Mouse (Mus musculus): Measurements from ENCODE around the gene Zfp9. TPM values are rescaled to one million over a fixed set of nuclear protein-coding genes. Genes with fewer than 3 reads are reported as not detected.

Zfp9 gene
- polyA plus RNA-seq, 1 experiment: 0.29 TPM

DNA sequence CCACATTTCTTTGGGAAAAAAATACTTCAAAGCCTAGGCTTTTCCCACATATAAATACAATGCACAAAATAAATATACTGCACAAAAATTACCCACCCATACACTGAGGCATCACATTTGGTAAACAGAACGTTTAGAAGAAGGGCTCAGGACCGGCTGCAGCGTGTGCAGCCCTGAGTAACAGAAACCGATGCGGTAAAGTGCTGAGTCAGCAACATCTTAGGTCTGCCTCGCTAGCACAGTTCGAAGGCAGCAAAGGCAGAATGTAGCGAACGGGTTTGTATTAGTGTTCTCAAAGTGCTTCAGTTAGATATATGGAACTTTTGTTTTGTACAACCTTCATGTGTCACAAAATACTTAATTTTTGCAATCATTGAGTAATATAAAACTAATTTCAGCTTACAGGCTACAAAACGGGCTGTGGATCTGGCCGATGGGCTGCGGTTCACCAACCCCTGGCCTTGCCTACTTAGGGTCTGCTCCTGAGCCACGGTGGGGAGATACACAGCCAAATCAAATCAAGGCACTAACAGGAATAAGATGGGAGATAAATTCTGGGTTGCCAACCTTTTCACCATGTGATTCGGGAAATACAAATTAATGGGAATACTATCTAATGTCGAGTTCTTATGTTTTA, 16.9 kb downstream of the Zfp9 start:
- TF ChIP-seq POLR2A (IDR thresholded peaks at IDR 0.05; ENCODE audit: low read depth, low read length): no peak
- Histone ChIP-seq H3K36me3 (ENCODE audit: control insufficient read depth, insufficient read depth, low read length) (no peaks in the 10 kb centered on the region; the same call in 1 of the 2 replicates), H3K27me3 (ENCODE audit: control insufficient read depth, insufficient read depth, low read length) (no peaks in the 10 kb centered on the region; the same call in 1 of the 2 replicates), H3K4me3 (ENCODE audit: low read depth, low read length) (no peak overlapping the region), H3K27ac (ENCODE audit: insufficient read depth, low read depth, low read length) (no peak overlapping the region), H3K4me1 (ENCODE audit: control insufficient read depth, insufficient read depth, insufficient read length, low read length) (no peaks in the 10 kb centered on the region)
- WGBS: 87% methylated on average over 15 of the region's 15 CpGs

DNA sequence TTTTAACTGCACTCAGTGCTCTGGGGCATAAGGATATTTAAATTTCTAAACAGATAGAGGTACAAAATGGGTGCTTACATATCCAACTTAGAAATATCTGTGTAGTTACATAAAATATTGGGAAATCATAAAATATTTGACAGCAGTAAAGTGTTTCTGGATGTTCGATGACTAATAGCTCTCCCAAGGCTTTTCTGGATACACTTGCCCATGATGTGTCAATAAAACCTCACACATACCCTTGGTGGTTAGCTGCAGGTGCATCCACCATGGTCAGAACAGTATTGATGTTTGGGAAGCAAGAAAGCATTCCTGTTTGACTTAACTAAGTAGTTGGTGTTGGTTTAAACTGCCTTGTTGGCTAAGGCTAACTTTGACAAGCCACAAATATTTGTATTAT, 21.4 kb downstream of the Zfp9 start:
- no peak overlapping the region for H3K4me3 ChIP-seq (ENCODE audit: low read depth, low read length)
- TF ChIP-seq POLR2A (IDR thresholded peaks at IDR 0.05; ENCODE audit: low read depth, low read length) (no peak), CTCF (IDR thresholded peaks at IDR 0.05; ENCODE audit: extremely low read depth, insufficient read length, insufficient replicate concordance, low read depth, low read length) (no peak)
- no peaks in the 10 kb centered on the region; the same call in 1 of the 2 replicates for H3K27me3 ChIP-seq (ENCODE audit: control insufficient read depth, insufficient read depth, low read length)
- no peaks in the 10 kb centered on the region for H3K4me1 ChIP-seq (ENCODE audit: control insufficient read depth, insufficient read depth, insufficient read length, low read length)
- no peak overlapping the region for H3K27ac ChIP-seq (ENCODE audit: insufficient read depth, low read depth, low read length)
- WGBS: 83% methylated on average over 1 of the region's 1 CpGs
- no peaks in the 10 kb centered on the region for H3K36me3 ChIP-seq (ENCODE audit: control insufficient read depth, insufficient read depth, low read length)

DNA sequence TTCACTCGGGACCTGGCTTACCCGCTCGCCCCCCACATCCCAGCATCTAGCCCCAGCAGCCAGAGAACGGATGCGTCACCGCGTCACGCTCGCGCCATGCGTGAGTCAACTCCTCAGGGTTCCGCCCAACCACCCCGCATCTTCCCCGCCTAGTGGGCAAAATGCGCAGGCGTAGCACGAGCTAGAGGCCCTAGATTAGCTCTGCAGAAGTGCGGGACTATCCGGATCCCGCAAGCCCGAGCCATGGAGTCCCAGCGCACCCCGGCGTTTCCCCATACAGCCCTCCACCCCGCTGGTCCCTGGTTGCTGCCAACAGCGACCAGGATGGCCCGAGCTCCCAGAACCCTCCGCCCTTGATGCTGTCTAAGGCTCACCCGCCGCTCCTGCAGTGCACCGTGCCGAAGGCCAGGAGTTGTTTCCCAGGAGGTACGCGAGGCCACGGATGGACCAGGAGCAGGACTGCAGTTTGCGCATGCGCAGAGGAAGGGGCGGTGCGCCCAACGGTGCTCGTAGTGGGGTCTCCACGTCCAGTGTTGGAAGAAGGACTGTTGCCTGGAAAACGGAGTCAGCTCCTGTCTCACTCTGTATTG, 24.0 kb downstream of the Zfp9 start, which contains the start of gene Zfp248:
Zfp248 (minus strand) TSS at position 487 of the 590 bp plus-strand sequence.
- Histone ChIP-seq H3K4me3 (ENCODE audit: low read depth, low read length) (peak within 1 kb of the TSS; percentile 85), H3K27me3 (ENCODE audit: control insufficient read depth, insufficient read depth, low read length) (no peaks in the 10 kb centered on the region), H3K27ac (ENCODE audit: insufficient read depth, low read depth, low read length) (peak within 1 kb of the TSS; percentile 73), H3K4me1 (ENCODE audit: control insufficient read depth, insufficient read depth, insufficient read length, low read length) (no peaks in the 10 kb centered on the region), H3K36me3 (ENCODE audit: control insufficient read depth, insufficient read depth, low read length) (no peaks in the 10 kb centered on the region)
- TF ChIP-seq CTCF (IDR thresholded peaks at IDR 0.05; ENCODE audit: extremely low read depth, insufficient read length, insufficient replicate concordance, low read depth, low read length) (0 out of 2 replicates have a peak, but pooled peaks have one; percentile 18), POLR2A (IDR thresholded peaks at IDR 0.05; ENCODE audit: low read depth, low read length) (0 out of 2 replicates have a peak, but pooled peaks have one; percentile 15)
- WGBS: under 1% methylated on average over 43 of the region's 43 CpGs

DNA sequence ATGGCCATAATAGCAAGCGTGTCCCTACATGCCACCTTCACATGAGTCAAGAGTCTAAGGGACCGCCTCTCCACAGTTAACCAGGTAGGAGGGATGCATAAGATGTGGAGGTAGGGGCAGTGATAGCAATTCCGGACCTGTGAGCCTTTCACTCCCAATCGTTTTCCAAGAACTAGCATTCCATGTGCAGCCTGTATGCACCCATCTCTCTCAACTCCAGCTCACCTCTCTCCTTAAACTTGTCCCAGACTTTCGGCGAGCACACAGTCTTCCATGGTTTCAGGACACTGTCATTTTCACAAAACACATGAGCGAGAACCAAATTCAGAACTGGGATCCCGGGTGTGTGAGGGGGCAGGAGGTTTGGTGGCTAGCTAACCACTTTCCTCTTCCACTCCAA, 24.7 kb downstream of the Zfp9 start:
- Histone ChIP-seq H3K36me3 (ENCODE audit: control insufficient read depth, insufficient read depth, low read length) (no peaks in the 10 kb centered on the region), H3K4me1 (ENCODE audit: control insufficient read depth, insufficient read depth, insufficient read length, low read length) (no peaks in the 10 kb centered on the region), H3K4me3 (ENCODE audit: low read depth, low read length) (peak overlapping the region; percentile 85), H3K27ac (ENCODE audit: insufficient read depth, low read depth, low read length) (no peak overlapping the region), H3K27me3 (ENCODE audit: control insufficient read depth, insufficient read depth, low read length) (no peaks in the 10 kb centered on the region)
- no peak for TF ChIP-seq POLR2A (IDR thresholded peaks at IDR 0.05; ENCODE audit: low read depth, low read length)
- no peak for TF ChIP-seq CTCF (IDR thresholded peaks at IDR 0.05; ENCODE audit: extremely low read depth, insufficient read length, insufficient replicate concordance, low read depth, low read length)
- 32% methylated on average over 8 of the region's 8 CpGs for WGBS

DNA sequence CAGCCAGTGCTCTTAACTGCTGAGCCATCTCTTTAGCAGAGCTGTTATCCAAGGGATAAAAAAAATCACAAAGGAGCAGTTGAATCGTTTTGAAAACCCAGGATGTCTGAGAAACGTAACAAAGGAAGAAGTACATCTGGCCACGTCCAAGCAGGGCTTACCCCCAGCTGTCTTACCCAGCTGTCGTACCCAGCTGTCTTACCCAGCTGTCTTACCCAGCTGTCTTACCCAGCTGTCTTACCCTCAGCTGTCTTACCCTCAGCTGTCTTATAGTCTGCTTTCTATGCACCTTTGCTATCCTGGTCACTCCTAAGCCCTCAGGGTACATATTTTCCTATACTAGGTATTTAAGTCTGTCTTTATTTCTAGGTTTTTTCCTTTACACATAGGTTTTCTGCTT, 47.6 kb downstream of the Zfp9 start:
- no peaks in the 10 kb centered on the region for H3K27me3 ChIP-seq (ENCODE audit: control insufficient read depth, insufficient read depth, low read length)
- no peak for TF ChIP-seq CTCF (IDR thresholded peaks at IDR 0.05; ENCODE audit: extremely low read depth, insufficient read length, insufficient replicate concordance, low read depth, low read length)
- H3K36me3 ChIP-seq (ENCODE audit: control insufficient read depth, insufficient read depth, low read length): 0 out of 2 replicates have a peak, but pooled peaks cover 1% of the 10 kb centered on the region
- H3K4me1 ChIP-seq (ENCODE audit: control insufficient read depth, insufficient read depth, insufficient read length, low read length): no peaks in the 10 kb centered on the region
- no peak overlapping the region for H3K4me3 ChIP-seq (ENCODE audit: low read depth, low read length)
- 86% methylated on average over 4 of the region's 4 CpGs for WGBS
- H3K27ac ChIP-seq (ENCODE audit: insufficient read depth, low read depth, low read length): no peak overlapping the region

DNA sequence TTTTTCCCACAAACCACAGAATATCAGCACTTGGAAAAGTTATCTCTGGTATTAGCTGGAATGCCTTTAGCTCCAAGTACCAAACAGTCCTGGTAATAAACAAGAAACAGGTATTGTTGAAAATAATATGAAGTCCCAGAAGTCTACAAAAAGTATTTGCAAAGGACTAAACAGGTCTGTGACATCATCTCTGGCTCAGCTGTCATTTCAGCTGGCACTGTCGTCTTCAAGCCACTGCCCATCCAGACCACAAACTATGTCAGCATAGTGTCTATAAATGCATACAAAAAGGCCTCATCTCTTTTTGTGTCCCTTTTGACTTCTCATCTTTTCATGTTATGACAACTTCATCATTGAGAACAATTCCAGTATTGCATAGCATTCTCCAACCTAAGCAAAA, 52.5 kb downstream of the Zfp9 start:
- H3K27me3 ChIP-seq (ENCODE audit: control insufficient read depth, insufficient read depth, low read length): no peaks in the 10 kb centered on the region
- no peak overlapping the region for H3K27ac ChIP-seq (ENCODE audit: insufficient read depth, low read depth, low read length)
- TF ChIP-seq CTCF (IDR thresholded peaks at IDR 0.05; ENCODE audit: extremely low read depth, insufficient read length, insufficient replicate concordance, low read depth, low read length): no peak
- no peak for TF ChIP-seq POLR2A (IDR thresholded peaks at IDR 0.05; ENCODE audit: low read depth, low read length)
- H3K4me1 ChIP-seq (ENCODE audit: control insufficient read depth, insufficient read depth, insufficient read length, low read length): no peaks in the 10 kb centered on the region
- WGBS: 87% methylated on average over 1 of the region's 1 CpGs
- H3K4me3 ChIP-seq (ENCODE audit: low read depth, low read length): no peak overlapping the region
- 0 out of 2 replicates have a peak, but pooled peaks cover 1% of the 10 kb centered on the region for H3K36me3 ChIP-seq (ENCODE audit: control insufficient read depth, insufficient read depth, low read length)

DNA sequence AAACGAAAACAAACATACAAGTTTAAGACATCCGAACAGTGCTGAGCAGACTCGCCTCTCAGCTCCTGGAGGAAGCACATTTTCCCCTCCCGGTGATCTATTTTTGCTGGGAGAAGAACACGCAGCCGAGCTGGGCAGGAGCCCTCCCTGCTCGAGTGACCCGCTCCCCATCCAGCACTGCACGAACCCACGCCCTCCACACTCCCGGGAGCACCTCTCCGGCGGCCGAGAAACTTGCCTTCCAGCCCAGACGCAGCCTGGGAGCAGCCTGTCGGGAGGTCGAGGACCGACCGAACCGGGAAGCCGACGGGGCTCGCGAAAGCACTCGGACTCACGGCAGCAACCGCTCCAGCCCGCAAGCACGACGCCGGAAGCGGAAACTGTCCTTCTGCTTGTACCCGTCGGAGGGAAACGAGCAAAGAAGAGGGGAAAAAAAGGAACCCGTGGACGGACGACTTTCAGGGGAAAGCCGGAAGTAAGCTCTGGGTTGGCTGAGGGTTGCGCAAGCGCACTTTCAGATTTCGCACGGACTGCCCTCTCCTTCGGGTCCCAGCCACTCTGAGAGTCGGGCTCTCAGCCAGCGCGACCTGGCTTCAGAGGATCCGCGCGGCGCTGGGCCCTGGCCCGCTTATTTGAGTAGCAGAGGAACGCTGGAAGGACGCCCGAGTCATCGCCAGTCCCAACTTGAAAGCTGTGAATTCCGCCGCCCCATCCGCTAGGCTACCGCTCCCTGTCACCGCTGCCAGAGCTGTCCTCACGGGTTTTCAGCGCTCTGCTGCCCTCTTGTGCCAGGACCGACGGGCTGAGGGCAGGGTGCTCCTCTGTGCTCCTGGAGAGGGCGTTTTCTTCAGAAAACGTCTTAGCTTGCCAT, 59.8 kb downstream of the Zfp9 start, which contains the start of gene Bms1:
Bms1 (minus strand) TSS at position 425 of the 871 bp plus-strand sequence.
- TF ChIP-seq CTCF (IDR thresholded peaks at IDR 0.05; ENCODE audit: extremely low read depth, insufficient read length, insufficient replicate concordance, low read depth, low read length) (peak; percentile 90), POLR2A (IDR thresholded peaks at IDR 0.05; ENCODE audit: low read depth, low read length) (0 out of 2 replicates have a peak, but pooled peaks have one; percentile 10)
- Histone ChIP-seq H3K4me3 (ENCODE audit: low read depth, low read length) (peak within 1 kb of the TSS; percentile 93), H3K27ac (ENCODE audit: insufficient read depth, low read depth, low read length) (peak within 1 kb of the TSS; percentile 78), H3K27me3 (ENCODE audit: control insufficient read depth, insufficient read depth, low read length) (no peaks in the 10 kb centered on the region), H3K4me1 (ENCODE audit: control insufficient read depth, insufficient read depth, insufficient read length, low read length) (peaks cover 3% of the 10 kb centered on the region; the same call in 1 of the 2 replicates), H3K36me3 (ENCODE audit: control insufficient read depth, insufficient read depth, low read length) (peaks cover 9% of the 10 kb centered on the region)
- under 1% methylated on average over 67 of the region's 67 CpGs for WGBS

Other genes with a start within 250 kb of the Zfp9 start
- 0.65 and 1.4 TPM in 2 replicates for gene Bms1, start 59.8 kb downstream of the Zfp9 start, polyA plus RNA-seq (2012; rRNA removed)
- gene Zfp248, start 23.8 kb downstream of the Zfp9 start, polyA plus RNA-seq (2012; rRNA removed): 0.10 and 0.15 TPM in 2 replicates
- 0.42 and 0.58 TPM in 2 replicates for gene Ankrd26, start 82.9 kb upstream of the Zfp9 start, polyA plus RNA-seq (2012; rRNA removed)

Measured in small intestine, adult 2 months (tissue).